Mouse (Mus musculus): ENCODE measurements around the gene Cyct.

DNA sequence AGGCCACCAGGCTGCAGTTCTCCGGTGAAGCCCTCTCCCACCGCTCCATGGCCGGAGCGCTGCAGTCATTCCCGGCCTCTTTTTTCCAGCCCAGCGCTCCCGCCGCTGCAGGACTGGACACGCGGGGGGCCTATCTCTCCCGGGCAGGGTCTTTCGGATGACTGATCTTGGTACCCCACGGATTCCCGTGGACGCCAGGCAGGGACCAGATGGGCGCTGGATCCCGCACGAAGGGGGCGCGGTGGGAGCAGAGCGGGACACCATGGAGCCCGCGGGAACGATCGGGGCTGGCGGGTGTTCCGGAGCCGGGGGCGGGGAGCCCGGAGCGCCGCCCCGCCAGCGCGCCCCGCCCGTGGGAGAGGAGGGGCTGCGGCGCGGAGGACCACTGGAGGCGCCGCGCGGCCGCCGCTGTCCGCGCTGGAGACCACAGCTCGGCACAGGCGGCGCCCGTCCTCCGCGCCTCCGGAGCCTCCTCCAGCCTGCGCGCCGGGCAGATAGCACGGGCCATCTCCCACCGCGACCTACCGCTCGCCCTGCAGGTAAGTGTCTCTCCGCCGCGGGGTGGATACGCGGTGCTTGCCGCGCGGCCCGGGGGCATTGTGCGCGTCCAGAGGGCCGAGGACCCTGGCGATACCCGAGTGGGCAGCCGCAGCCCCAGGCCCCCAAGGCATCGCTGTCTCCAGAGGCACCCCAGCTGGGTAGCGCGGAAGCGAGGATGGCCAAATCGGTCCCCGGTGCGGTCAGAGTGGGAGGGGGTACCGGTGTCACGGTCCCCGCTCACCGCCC lies 46.1 kb upstream of the Cyct start, which contains the start of gene Osbpl6:
- no peak for TF ChIP-seq EP300 (optimal IDR thresholded peaks at IDR 0.05)
- TF ChIP-seq CTCF (IDR thresholded peaks at IDR 0.05; ENCODE audit: low read depth), result peak; percentile 18

Data from stomach, postnatal 0 days (tissue).